Comparison of ENCODE assay signal across 28 mouse cellular contexts in genomic region chr16:49786116-49786515, GRCm38 (mm10).
"Had no signal": no experiment of that assay in that cellular context is flagged by ENCODE, and none has a peak within 500 bp of the region (broad histone marks: within the 10 kb centered on the region; RNA-seq: fewer than 3 reads in every experiment).

No protein-coding gene starts in this region.

- H3K4me1 ChIP-seq: embryonic facial prominence, embryonic 10.5 days; embryonic facial prominence, embryonic 12.5 days; embryonic facial prominence, embryonic 13.5 days; embryonic facial prominence, embryonic 15.5 days; forebrain, embryonic 10.5 days; forebrain, embryonic 12.5 days; forebrain, embryonic 13.5 days; forebrain, embryonic 15.5 days had no signal

- H3K9ac ChIP-seq: embryonic facial prominence, embryonic 12.5 days; embryonic facial prominence, embryonic 13.5 days; embryonic facial prominence, embryonic 15.5 days; forebrain, embryonic 12.5 days; forebrain, embryonic 13.5 days; forebrain, embryonic 15.5 days; forebrain, postnatal 0 days had no signal

- H3K27me3 ChIP-seq: embryonic facial prominence, embryonic 12.5 days; embryonic facial prominence, embryonic 13.5 days; embryonic facial prominence, embryonic 15.5 days; forebrain, embryonic 12.5 days; forebrain, embryonic 13.5 days; forebrain, embryonic 15.5 days had no signal

- DNase-seq: cerebellum, adult 2 months; cerebellum, adult 8-10 months; cerebellum, adult 9-10 months; cerebellum, adult 9-11 months; cerebellum, postnatal 10 days; cerebellum, postnatal 14 days; cerebellum, postnatal 25 days; cerebellum, postnatal 36 days; embryo, embryonic 11 days; forebrain, postnatal 0 days; gastrocnemius, adult 2 months; gastrocnemius, postnatal 10 days; gastrocnemius, postnatal 14 days; gastrocnemius, postnatal 25 days; gastrocnemius, postnatal 36 days; heart, adult 18-20 months; heart, adult 2 months had no signal

- H3K36me3 ChIP-seq: embryonic facial prominence, embryonic 10.5 days; embryonic facial prominence, embryonic 12.5 days; embryonic facial prominence, embryonic 13.5 days; embryonic facial prominence, embryonic 15.5 days; forebrain, embryonic 10.5 days; forebrain, embryonic 12.5 days; forebrain, embryonic 15.5 days had no signal

- H3K4me2 ChIP-seq: embryonic facial prominence, embryonic 12.5 days; embryonic facial prominence, embryonic 13.5 days; embryonic facial prominence, embryonic 15.5 days; forebrain, embryonic 12.5 days; forebrain, embryonic 13.5 days; forebrain, embryonic 15.5 days had no signal

- H3K27ac ChIP-seq: embryonic facial prominence, embryonic 10.5 days; embryonic facial prominence, embryonic 12.5 days; embryonic facial prominence, embryonic 13.5 days; embryonic facial prominence, embryonic 15.5 days; forebrain, embryonic 10.5 days; forebrain, embryonic 12.5 days; forebrain, embryonic 13.5 days; forebrain, embryonic 15.5 days; gastrocnemius, adult 2 months; heart, adult 2 months had no signal

- H3K9me3 ChIP-seq: embryonic facial prominence, embryonic 10.5 days; embryonic facial prominence, embryonic 12.5 days; embryonic facial prominence, embryonic 13.5 days; embryonic facial prominence, embryonic 15.5 days; forebrain, embryonic 10.5 days; forebrain, embryonic 12.5 days; forebrain, embryonic 13.5 days; forebrain, embryonic 15.5 days had no signal

- H3K4me3 ChIP-seq: embryonic facial prominence, embryonic 10.5 days; embryonic facial prominence, embryonic 12.5 days; embryonic facial prominence, embryonic 13.5 days; embryonic facial prominence, embryonic 15.5 days; erythroblast, embryonic 14.5 days; forebrain, embryonic 10.5 days; forebrain, embryonic 12.5 days; forebrain, embryonic 13.5 days; forebrain, embryonic 15.5 days; gastrocnemius, adult 2 months; heart, adult 2 months had no signal

- ATAC-seq: forebrain, embryonic 13.5 days; forebrain, embryonic 14.5 days; forebrain, embryonic 15.5 days; forebrain, embryonic 16.5 days; forebrain, postnatal 0 days had no signal
